Mouse (Mus musculus): Measurements from ENCODE around the gene Aagab.

Gene Aagab

GRCm38 (mm10) chr9:63668621-63669020 is 66.2 kb downstream of the Aagab start:
- in situ Hi-C loops (cut with MboI; ENCODE audit: low sequenced_read_pairs) = no loop called here

GRCm38 (mm10) chr9:63669816-63670215 is 67.4 kb downstream of the Aagab start:
- in situ Hi-C loops (cut with MboI; ENCODE audit: low sequenced_read_pairs) = no loop called here

DNA sequence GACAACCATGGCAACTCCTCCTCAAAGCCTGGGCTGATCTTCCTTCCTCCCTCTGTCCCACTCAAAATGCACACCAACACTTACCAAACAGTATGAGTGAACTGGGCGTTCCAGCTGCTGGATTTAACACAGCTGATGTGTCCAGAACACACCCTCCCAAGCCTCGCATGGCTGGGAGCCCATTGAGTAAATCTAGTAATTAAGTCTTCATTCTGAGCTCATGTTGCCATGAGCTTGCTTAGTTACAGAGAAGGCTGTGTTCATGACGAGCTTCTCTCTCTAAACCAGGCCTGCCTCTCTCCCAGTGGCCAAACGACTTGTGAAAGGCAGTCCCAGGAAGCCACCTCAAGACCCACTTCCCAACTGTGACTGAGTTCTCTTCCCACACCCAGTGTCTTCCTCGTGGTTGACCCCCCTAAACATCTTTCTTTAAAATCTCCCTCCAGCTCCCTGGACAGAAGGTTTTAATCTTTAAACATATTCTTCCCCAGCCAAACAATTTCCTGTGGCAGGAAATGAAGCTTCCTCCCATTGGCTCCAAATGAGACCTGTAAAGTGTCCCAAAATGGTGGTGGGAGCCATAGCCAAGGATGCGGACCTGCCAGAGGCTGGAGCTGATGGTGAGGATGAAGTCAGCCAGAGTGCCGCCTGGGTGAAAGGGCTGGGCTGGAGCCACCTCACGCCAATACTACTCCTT is 70.5 kb downstream of the Aagab start:
- in situ Hi-C loops (cut with MboI; ENCODE audit: low sequenced_read_pairs) = no loop called here

DNA sequence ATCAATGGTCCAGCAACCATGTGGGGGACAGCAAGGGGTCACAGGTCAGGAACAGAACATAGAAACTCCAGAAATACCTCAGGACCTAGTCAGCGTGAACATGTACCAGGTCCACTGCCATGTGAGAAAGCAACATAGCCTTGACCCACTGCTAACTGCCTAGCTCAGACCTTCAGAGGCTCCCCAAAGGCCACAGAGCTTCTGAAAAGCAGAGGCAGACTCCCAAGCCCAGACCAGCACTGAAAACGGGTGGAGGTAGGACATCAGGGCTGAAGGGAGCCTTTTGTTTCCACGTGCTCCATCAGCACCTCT is 71.0 kb downstream of the Aagab start:
- in situ Hi-C loops (cut with MboI; ENCODE audit: low sequenced_read_pairs) = no loop called here

DNA sequence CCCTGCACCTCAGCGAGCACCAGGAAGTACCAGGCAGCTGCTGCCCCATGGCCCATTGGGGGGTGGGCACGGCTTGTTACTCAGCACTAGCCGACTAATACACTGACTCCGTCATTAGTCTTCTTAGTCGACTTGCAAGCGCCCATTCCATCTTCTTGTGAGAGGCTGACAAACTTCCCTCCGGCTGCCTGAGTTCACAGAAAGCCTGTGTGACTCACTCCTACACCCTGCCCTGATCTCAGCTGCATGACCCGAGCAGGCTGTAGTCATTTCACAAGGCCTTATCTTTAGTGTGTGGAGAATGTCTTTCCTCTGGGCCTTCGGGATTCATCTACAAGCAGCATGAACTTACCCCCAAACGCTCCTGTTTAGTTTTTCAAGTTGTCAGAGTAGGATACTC is 72.2 kb downstream of the Aagab start:
- in situ Hi-C loops (cut with MboI; ENCODE audit: low sequenced_read_pairs) = no loop called here

GRCm38 (mm10) chr9:63677621-63678020 is 75.2 kb downstream of the Aagab start:
- in situ Hi-C loops (cut with MboI; ENCODE audit: low sequenced_read_pairs) = no loop called here

DNA sequence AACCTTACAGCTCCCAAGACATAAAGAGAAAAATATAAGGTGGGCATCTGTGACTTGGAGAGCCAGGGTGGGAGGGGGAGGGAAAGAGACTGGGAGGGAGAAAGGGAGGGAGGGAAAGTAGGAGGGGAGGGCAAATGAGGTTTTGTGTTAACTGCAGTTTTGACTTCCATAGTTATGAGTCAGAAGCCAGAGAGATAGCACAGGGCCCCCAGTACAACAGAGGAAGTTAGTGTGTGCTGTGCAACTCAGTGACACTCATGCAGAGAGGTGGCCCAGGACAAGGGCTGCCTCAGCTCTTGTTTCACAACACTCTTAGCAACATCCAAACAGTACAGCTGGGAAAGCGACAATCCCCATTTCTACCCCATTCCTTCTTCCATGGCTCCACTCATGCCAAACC is 75.6 kb downstream of the Aagab start:
- in situ Hi-C loops (cut with MboI; ENCODE audit: low sequenced_read_pairs) = no loop called here

DNA sequence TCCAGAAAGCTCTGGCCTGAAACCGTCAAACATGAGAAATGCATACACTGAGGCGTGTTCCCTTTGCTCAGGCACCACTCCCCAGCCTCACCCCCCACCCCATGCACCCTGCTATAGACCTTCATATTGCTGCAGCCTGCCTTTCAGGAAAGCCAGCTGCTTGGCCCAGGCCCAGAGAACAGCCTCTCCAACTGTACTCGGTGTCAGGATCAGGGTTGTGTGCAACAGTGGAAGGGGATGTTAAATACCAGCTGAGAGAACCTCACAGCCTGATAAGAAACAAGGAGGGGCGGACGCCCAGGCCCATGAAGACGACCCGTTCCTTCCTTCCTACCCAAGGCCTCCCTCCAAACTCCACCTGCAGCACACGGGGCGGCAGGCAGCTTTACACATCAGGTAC is 79.8 kb downstream of the Aagab start:
- in situ Hi-C loops (cut with MboI; ENCODE audit: low sequenced_read_pairs) = no loop called here

GRCm38 (mm10) chr9:63682943-63683342 is 80.5 kb downstream of the Aagab start:
- in situ Hi-C loops (cut with MboI; ENCODE audit: low sequenced_read_pairs) = no loop called here

DNA sequence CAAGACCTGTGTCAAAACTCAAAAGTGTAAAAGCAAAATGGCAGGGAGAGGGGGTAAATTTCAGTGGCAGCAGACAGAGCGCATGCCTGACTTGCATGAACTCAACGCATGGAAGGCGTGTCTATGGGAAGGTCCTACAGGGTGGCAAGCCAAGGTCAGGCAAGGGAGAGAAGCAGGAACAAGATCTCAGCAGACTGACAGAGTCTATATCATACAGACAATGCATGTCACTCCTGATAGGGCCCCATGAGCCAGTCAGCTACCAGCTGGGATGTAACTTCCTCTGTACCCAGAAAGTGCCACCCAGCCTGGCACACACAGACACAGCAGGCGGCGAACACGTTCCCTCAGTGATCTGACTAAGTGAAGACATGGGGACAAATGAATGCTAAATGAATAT is 81.8 kb downstream of the Aagab start:
- in situ Hi-C loops (cut with MboI; ENCODE audit: low sequenced_read_pairs) = no loop called here

DNA sequence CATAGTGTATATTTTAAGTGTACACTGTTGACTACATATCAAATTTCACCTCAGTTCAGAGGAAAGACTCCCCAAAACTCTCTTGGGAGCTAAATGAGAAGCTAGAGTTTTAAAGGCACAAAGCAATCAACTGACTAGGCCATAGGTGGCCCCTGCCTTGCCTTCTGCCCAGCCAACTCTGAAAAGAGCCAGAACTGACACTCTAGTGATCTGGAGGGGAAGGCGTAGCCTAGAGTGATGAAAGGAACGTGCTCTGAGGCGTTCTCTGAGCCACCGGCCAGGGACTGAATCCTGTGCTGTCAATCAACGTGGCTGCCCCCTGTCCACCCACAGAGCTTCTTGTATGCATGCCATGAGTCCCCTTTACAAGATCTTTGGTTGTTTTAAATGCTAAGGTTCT is 82.9 kb downstream of the Aagab start:
- in situ Hi-C loops (cut with MboI; ENCODE audit: low sequenced_read_pairs) = no loop called here

DNA sequence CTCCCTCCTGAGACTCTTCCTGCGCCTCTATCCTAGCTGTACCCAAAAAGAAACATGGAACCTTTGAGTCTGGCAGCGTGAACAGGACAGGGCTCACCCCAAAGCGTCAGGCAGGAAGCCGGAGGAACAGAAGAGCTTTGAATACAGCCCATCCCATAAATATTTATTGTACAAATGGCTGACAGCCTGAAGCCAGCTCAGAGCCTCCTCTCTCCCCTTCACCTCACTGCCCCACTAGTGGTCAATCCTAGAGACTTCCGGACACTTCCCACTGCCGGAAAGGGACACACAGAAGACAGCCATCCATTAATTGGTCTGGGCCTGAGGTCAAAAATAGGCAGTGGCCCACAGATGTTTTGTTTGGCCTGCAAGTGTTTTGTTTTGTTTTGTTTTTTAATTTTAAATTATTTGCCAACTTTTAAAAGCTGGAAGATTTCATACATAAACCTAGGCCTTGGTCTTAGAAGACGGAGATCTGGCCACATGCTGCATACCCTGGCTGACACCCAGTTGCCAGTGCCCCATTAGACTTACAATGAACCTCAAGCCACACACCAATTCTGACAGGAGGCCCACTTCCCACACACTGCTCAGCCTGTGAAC is 85.1 kb downstream of the Aagab start:
- in situ Hi-C loops (cut with MboI; ENCODE audit: low sequenced_read_pairs) = no loop called here

GRCm38 (mm10) chr9:63690511-63690910 is 88.1 kb downstream of the Aagab start:
- in situ Hi-C loops (cut with MboI; ENCODE audit: low sequenced_read_pairs) = no loop called here

GRCm38 (mm10) chr9:63691960-63692359 is 89.5 kb downstream of the Aagab start:
- in situ Hi-C loops (cut with MboI; ENCODE audit: low sequenced_read_pairs) = no loop called here

All from CH12F3 (cell line).